Mouse (Mus musculus): ENCODE data around the gene Magea6.
"Not testable (repeated sequence)": the region's sequence is repeated elsewhere in the genome, so short reads cannot be mapped to it uniquely, and the experiment has no call there.

Gene Magea6

GRCm38 (mm10) chrX:154935887-154936286 is at the start of gene Magea6:
Magea6 (minus strand) TSS chrX:154935987.
- not testable (repeated sequence) for DNase-seq (ENCODE audit: low spot score)

- not testable (repeated sequence) for DNase-seq (ENCODE audit: low spot score)
Observed at GRCm38 (mm10) chrX:154949405-154949804, 13.6 kb upstream of the Magea6 start, which contains the start of gene Magea3. Magea3 (minus strand) TSS chrX:154949505.

GRCm38 (mm10) chrX:154890167-154890566 is 45.6 kb downstream of the Magea6 start, which contains the start of gene Cldn34b1:
Cldn34b1 (minus strand) TSS chrX:154890267.
- DNase-seq (ENCODE audit: low spot score) = not testable (repeated sequence)
